ENCODE assay signal across 29 mouse cellular contexts in genomic region chr11:72423686-72424085, GRCm38 (mm10). TPM values are rescaled to one million over a fixed set of nuclear protein-coding genes. Genes with fewer than 3 reads are reported as not detected.
A peak's percentile ranks its signal among the peaks of the same experiment; 100 is the strongest.
DNase-seq lines count a peak whose midpoint lies in the region; TF ChIP-seq lines count a peak whose summit lies in the region.
"Had no signal": no experiment of that assay in that cellular context is flagged by ENCODE, and none has a peak within 500 bp of the region (broad histone marks: within the 10 kb centered on the region; RNA-seq: fewer than 3 reads in every experiment).

No protein-coding gene starts in this region.

- no peaks in the 10 kb centered on the region for H3K79me2 ChIP-seq in C2C12 (ENCODE audit: control insufficient read depth, insufficient read depth)

- TF ChIP-seq CTCF in C2C12 (IDR thresholded peaks at IDR 0.05; ENCODE audit: control insufficient read depth, insufficient read depth, insufficient read length), result no peak

- no peaks in the 10 kb centered on the region for H3K79me3 ChIP-seq in C2C12 (ENCODE audit: low read depth)

- peak; percentile 1 for DNase-seq in adrenal gland, postnatal 14 days
- DNase-seq in adrenal gland, adult 2 months, result no peak
- DNase-seq in NIH3T3 (ENCODE audit: low read depth) (peak; percentile 34), ZHBTc4 (ENCODE audit: low read depth, low spot score) (peak; percentile 64)
- no peak for DNase-seq in urinary bladder, postnatal 4 days (ENCODE audit: low spot score in 2 of 2)
- DNase-seq in lung, adult 18-20 months, result no peak
- DNase-seq in layer of hippocampus, postnatal 14 days (ENCODE audit: low spot score in 2 of 2), result no peak
- DNase-seq: adrenal gland, postnatal 10 days; cerebellum, adult 11 months; cerebellum, adult 2 months; cerebellum, adult 9-11 months; cerebellum, postnatal 25 days; forebrain, postnatal 0 days; gastrocnemius, postnatal 14 days; kidney, adult 18-20 months had no signal

- H3K4me3 ChIP-seq in C2C12 (ENCODE audit: insufficient read depth, poor library complexity, severe bottlenecking), result no peak overlapping the region
- H3K4me3 ChIP-seq: embryonic facial prominence, embryonic 12.5 days; embryonic facial prominence, embryonic 15.5 days; hindbrain, embryonic 12.5 days; hindbrain, embryonic 15.5 days had no signal

- peaks cover 7% of the 10 kb centered on the region for H3K27me3 ChIP-seq in C2C12 (ENCODE audit: control insufficient read depth, insufficient read depth, insufficient read length)
- H3K27me3 ChIP-seq: embryonic facial prominence, embryonic 12.5 days; embryonic facial prominence, embryonic 15.5 days; hindbrain, embryonic 12.5 days; hindbrain, embryonic 15.5 days had no signal

- no peaks in the 10 kb centered on the region for H3K36me3 ChIP-seq in C2C12 (ENCODE audit: control insufficient read depth, insufficient read depth)
- H3K36me3 ChIP-seq: embryonic facial prominence, embryonic 12.5 days; embryonic facial prominence, embryonic 15.5 days; G1E; hindbrain, embryonic 12.5 days; hindbrain, embryonic 15.5 days had no signal

- no peak overlapping the region for H3ac ChIP-seq in C2C12 (ENCODE audit: control insufficient read depth, insufficient read length, low read depth)

TF ChIP-seq in C2C12, 6 proteins besides CTCF, POLR2A, EP300 and RAD21:
- TF ChIP-seq MAX (IDR thresholded peaks at IDR 0.05), result no peak
- TF ChIP-seq FOSL1 (IDR thresholded peaks at IDR 0.05; ENCODE audit: insufficient read depth, low read length, poor library complexity, severe bottlenecking), result peak; percentile 56

RNA-seq across cellular contexts. Expression of gene Ggt6, which starts 11.6 kb away (rescaled TPM):
- total RNA-seq in adrenal gland, postnatal 14 days (2021), result 1.7 and 2.8 TPM in 2 replicates
- 1 to 10 TPM in 1 of 2 experiments, under 1 TPM in 1; 0.83 to 4.7 TPM for total RNA-seq in adrenal gland, adult 2 months (2021)
- 8.5 and 13.4 TPM in 2 replicates for polyA plus RNA-seq in adrenal gland, adult 2 months (2012; rRNA removed)
- not detected for polyA plus RNA-seq in C2C12 (2012; fragmentation: generic; extraction: Trizol)
- total RNA-seq in layer of hippocampus, postnatal 14 days (2021), result not detected
- total RNA-seq: common myeloid progenitor, adult 5-6 weeks; forebrain, postnatal 0 days; hematopoietic stem cell, adult 5-6 weeks had no signal
- polyA plus RNA-seq: activated CD4-positive, CD25-positive, alpha-beta regulatory T cell, adult 4 months; forebrain, embryonic 11.5 days; forebrain, embryonic 14.5 days; forebrain, postnatal 0 days; G1E; heart, embryonic 11.5 days; heart, embryonic 14.5 days; heart, postnatal 0 days; hindbrain, embryonic 15.5 days had no signal

RNA-seq across cellular contexts. Expression of gene Smtnl2, which starts 12.2 kb away (rescaled TPM):
- 4.1 and 5.4 TPM in 2 replicates for total RNA-seq in adrenal gland, postnatal 14 days (2021)
- total RNA-seq in adrenal gland, adult 2 months (2021), result 1 to 10 TPM; 2.4 to 2.5 TPM
- polyA plus RNA-seq in adrenal gland, adult 2 months (2012; rRNA removed), result 4.4 and 5.6 TPM in 2 replicates
- polyA plus RNA-seq in C2C12 (2012; fragmentation: generic; extraction: Trizol), result 0.04 TPM
- 1 to 10 TPM; 3.0 to 4.4 TPM for total RNA-seq in layer of hippocampus, postnatal 14 days (2021)
- polyA plus RNA-seq: activated CD4-positive, CD25-positive, alpha-beta regulatory T cell, adult 4 months; G1E had no signal

RNA-seq across cellular contexts. Expression of gene Mybbp1a, which starts 17.5 kb away (rescaled TPM):
- total RNA-seq in adrenal gland, postnatal 14 days (2021), result 85.6 and 101 TPM in 2 replicates
- 10 to 100 TPM; 68.0 to 86.1 TPM for total RNA-seq in adrenal gland, adult 2 months (2021)
- 31.6 and 37.9 TPM in 2 replicates for polyA plus RNA-seq in adrenal gland, adult 2 months (2012; rRNA removed)
- 230 TPM for polyA plus RNA-seq in C2C12 (2012; fragmentation: generic; extraction: Trizol)
- total RNA-seq in layer of hippocampus, postnatal 14 days (2021), result 10 to 100 TPM; 50.3 to 53.1 TPM

Comparison
In these comparisons a context has a peak if more than half of its experiments do, and no peak if none do; other contexts are left out.
1. DNase-seq: peak in adrenal gland, postnatal 14 days (single experiment), NIH3T3 (single experiment) and ZHBTc4 (single experiment); none in adrenal gland, adult 2 months (single experiment), urinary bladder, postnatal 4 days (0 of 2), lung, adult 18-20 months (0 of 2) and layer of hippocampus, postnatal 14 days (0 of 2).